In genomic region chr2:145541695-145542094, GRCm38 (mm10) we compare ENCODE assay signal across 25 mouse cellular contexts.
"Had no signal": no experiment of that assay in that cellular context is flagged by ENCODE, and none has a peak within 500 bp of the region (broad histone marks: within the 10 kb centered on the region; RNA-seq: fewer than 3 reads in every experiment).

No protein-coding gene starts in this region.

- H3K36me3 ChIP-seq: embryonic facial prominence, embryonic 10.5 days; embryonic facial prominence, embryonic 12.5 days; embryonic facial prominence, embryonic 13.5 days; embryonic facial prominence, embryonic 15.5 days; forebrain, embryonic 10.5 days; forebrain, embryonic 12.5 days; forebrain, embryonic 15.5 days had no signal

- DNase-seq: cerebellum, adult 9-11 months; cerebellum, postnatal 10 days; cerebellum, postnatal 14 days; cerebellum, postnatal 25 days; cerebellum, postnatal 36 days; embryo, embryonic 11 days; forebrain, postnatal 0 days; gastrocnemius, adult 2 months; gastrocnemius, postnatal 10 days; gastrocnemius, postnatal 14 days; gastrocnemius, postnatal 25 days; gastrocnemius, postnatal 36 days; heart, adult 18-20 months; heart, adult 2 months had no signal

- ATAC-seq: forebrain, embryonic 13.5 days; forebrain, embryonic 14.5 days; forebrain, embryonic 15.5 days; forebrain, embryonic 16.5 days; forebrain, postnatal 0 days had no signal

- H3K4me2 ChIP-seq: embryonic facial prominence, embryonic 12.5 days; embryonic facial prominence, embryonic 13.5 days; embryonic facial prominence, embryonic 15.5 days; forebrain, embryonic 12.5 days; forebrain, embryonic 13.5 days; forebrain, embryonic 15.5 days had no signal

- H3K9me3 ChIP-seq: embryonic facial prominence, embryonic 10.5 days; embryonic facial prominence, embryonic 12.5 days; embryonic facial prominence, embryonic 13.5 days; embryonic facial prominence, embryonic 15.5 days; forebrain, embryonic 10.5 days; forebrain, embryonic 12.5 days; forebrain, embryonic 13.5 days; forebrain, embryonic 15.5 days had no signal

- H3K27ac ChIP-seq: embryonic facial prominence, embryonic 10.5 days; embryonic facial prominence, embryonic 12.5 days; embryonic facial prominence, embryonic 13.5 days; embryonic facial prominence, embryonic 15.5 days; forebrain, embryonic 10.5 days; forebrain, embryonic 12.5 days; forebrain, embryonic 13.5 days; forebrain, embryonic 15.5 days; gastrocnemius, adult 2 months; heart, adult 2 months had no signal

- H3K4me3 ChIP-seq: embryonic facial prominence, embryonic 10.5 days; embryonic facial prominence, embryonic 12.5 days; embryonic facial prominence, embryonic 13.5 days; embryonic facial prominence, embryonic 15.5 days; erythroblast, embryonic 14.5 days; forebrain, embryonic 10.5 days; forebrain, embryonic 12.5 days; forebrain, embryonic 13.5 days; forebrain, embryonic 15.5 days; gastrocnemius, adult 2 months; heart, adult 2 months had no signal

- H3K27me3 ChIP-seq: embryonic facial prominence, embryonic 13.5 days; embryonic facial prominence, embryonic 15.5 days; forebrain, embryonic 12.5 days; forebrain, embryonic 13.5 days; forebrain, embryonic 15.5 days had no signal

- H3K4me1 ChIP-seq: embryonic facial prominence, embryonic 10.5 days; embryonic facial prominence, embryonic 12.5 days; embryonic facial prominence, embryonic 13.5 days; embryonic facial prominence, embryonic 15.5 days; forebrain, embryonic 10.5 days; forebrain, embryonic 12.5 days; forebrain, embryonic 13.5 days had no signal

- H3K9ac ChIP-seq: embryonic facial prominence, embryonic 12.5 days; embryonic facial prominence, embryonic 13.5 days; embryonic facial prominence, embryonic 15.5 days; forebrain, embryonic 12.5 days; forebrain, embryonic 13.5 days; forebrain, embryonic 15.5 days; forebrain, postnatal 0 days had no signal
